Mouse (Mus musculus) erythroid progenitor cell, adult 5-6 weeks (primary cell): ENCODE measurements around the gene Clcn3. TPM values are rescaled to one million over a fixed set of nuclear protein-coding genes. Genes with fewer than 3 reads are reported as not detected.
"Not testable (repeated sequence)": the region's sequence is repeated elsewhere in the genome, so short reads cannot be mapped to it uniquely, and the experiment has no call there.

Experiments used
- ATAC-seq: replicated peaks from 2 replicates; pipeline ENCODE4 v1.8.0; 2016; ENCODE audit warnings: moderate number of reproducible peaks, mild to moderate bottlenecking, moderate TSS enrichment, inconsistent platforms; ENCODE audit not compliant: poor library complexity, low FRiP score, severe bottlenecking
- total RNA-seq, 2 experiments: library from RNA; stranded (forward) in 1 of 2; stranded (reverse) in 1 of 2; fragments of 150-400 nt in 1 of 2; fragments of 186-747, 209-891 nt in 1 of 2; gene quantifications; 2 replicates each; pipeline versions ENCODE4 v1.2.3 to v1.2.4; 2015 to 2017; ENCODE audit warnings: low replicate concordance in 2 of 2

The Clcn3 gene
- total RNA-seq (2015; ENCODE audit: low replicate concordance) (293 and 374 TPM in 2 replicates), total RNA-seq (2017; ENCODE audit: low replicate concordance) (484 and 559 TPM in 2 replicates)

DNA sequence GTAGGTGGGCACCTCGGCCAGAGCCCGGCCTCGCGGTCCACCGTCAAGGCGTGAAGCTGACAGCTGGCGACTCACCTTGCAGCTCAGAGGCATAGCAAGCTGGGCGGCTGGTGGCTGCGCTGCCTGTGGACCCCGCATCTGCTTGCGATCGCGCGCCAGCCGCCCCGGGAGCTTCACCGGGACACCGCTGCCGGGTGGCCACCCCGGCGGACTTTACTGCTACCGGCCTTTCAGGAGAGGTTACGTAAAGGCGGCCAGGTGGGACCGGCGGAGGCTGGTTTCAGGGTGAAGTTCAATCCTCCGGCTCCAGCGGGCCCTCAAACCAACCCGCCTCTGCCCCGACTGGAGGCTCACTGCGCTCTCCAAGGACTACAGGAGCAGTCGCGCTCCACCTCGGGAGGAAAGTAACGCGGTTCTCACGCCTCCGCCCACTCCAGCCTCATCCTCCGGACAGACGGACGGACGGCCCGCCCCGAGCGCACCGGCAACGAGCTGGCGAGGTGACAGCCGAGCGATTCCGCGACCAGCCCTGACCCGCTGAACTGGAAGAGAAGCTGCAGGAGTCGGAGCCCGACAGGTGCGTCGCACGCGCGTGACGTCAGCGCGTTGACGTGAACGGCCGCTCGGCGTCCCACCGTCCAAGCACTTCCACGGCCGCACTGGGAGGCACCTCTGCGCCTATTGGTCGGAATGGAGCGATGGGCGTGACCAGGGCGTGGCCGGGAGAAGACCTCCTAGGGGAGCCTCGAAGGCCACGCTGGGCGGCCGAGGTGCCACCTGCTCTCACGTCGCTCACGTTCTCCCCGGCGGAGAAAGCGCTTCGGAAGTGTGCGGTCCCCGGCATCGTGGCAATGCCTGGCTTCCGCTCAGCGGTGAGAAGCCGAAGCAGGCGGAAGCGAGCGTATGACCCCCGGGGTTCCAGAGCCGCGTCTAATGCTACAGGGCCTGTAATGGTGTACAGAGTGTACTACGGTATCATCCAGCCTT is at the start of gene Clcn3:
Gene Clcn3 (minus strand): TSS at position 600 of the 987 bp plus-strand sequence.
- ATAC-seq, result peak; percentile 94

DNA sequence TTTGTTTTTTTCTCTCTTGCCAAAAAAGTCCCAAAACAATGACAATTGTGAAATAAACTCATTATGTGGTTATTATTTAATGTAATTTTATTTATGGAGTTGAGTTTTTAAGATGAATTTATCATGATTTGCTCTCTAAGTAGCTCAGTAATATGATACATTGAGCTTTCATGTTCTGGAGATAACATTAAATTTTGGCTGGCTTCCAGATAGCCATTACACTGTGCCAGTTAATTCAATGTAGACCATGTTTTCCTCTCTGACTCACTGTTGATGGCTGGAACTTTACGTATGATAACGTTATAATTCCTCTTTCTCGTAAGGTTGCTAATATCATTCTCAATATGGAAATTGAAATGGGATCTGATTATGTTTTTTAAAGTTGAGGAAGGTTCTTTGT is 13.4 kb upstream of the Clcn3 start:
- no peak for ATAC-seq

DNA sequence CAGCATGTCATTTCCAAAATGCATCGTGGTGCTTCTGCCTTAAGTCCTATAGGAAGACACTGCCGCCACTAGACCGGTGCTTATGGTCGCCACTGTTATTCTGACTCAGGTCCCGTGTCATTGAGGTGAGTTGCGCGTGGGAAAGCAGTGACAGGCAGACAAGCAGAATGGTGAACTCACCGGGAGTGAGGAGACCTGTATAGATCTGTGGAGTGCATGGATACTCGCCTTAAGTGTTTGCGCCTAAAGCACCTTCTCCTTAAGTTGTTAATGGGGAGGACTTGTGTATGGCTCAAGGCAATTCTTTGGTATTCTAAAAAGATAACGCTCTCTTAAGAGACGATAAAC is 10.5 kb upstream of the Clcn3 start:
- ATAC-seq, result peak; percentile 56

DNA sequence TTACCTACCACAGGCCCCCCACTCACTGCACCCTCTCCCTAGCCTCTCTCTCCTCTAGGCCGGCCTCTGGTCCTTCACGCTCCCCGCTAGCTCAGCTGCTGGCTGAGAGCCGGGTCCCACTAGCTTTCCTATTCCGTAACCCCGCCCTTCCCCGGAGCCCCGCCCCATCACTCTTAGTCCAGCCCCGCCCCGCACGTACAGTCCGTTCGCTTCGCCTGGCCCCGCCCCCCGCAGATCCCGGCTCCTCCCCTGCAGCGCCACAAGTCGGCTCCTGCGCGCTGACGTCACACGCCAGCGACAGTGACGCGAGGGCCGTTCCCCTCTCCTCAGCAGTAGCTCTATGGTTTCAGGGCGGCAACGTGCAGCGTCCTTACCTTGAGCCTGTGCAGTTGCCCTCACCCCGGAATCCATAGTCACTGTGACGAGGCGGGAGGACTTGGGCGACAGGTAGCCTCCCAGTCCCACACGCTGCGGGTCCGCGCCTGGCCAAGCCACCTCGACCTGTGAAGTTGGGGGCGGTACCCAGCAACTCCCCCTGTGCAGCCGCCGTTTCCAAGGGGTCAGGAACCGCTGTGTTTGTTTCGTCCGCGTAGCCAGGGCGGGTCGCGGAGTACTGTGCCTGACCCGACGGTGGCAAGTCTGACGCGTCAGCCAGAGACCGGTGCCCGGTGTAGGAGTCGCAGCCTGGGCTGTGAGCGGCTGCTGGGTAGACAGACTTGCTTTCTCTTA is 10.0 kb upstream of the Clcn3 start, which contains the start of gene Nek1:
Gene Nek1 (plus strand): TSS at position 286 of the 729 bp plus-strand sequence.
- peak; percentile 91 for ATAC-seq

DNA sequence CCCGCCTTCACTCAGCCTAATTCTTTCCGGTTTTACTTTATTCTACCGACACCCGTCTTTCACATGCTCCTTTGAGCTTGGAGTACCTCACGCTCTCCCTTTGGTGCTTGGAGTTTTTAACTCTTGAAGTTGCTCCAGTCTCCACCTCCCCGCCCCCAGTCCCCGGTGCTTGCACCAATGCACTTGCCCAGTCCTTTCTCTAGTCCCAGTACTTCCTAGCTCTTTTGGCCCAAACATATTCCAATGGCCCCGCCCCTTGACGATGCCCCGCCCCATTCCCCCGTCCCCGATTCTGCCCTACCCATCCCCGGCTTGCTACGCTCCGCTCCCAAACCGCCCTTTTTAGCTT is 9.4 kb upstream of the Clcn3 start:
- peak; percentile 77 for ATAC-seq

DNA sequence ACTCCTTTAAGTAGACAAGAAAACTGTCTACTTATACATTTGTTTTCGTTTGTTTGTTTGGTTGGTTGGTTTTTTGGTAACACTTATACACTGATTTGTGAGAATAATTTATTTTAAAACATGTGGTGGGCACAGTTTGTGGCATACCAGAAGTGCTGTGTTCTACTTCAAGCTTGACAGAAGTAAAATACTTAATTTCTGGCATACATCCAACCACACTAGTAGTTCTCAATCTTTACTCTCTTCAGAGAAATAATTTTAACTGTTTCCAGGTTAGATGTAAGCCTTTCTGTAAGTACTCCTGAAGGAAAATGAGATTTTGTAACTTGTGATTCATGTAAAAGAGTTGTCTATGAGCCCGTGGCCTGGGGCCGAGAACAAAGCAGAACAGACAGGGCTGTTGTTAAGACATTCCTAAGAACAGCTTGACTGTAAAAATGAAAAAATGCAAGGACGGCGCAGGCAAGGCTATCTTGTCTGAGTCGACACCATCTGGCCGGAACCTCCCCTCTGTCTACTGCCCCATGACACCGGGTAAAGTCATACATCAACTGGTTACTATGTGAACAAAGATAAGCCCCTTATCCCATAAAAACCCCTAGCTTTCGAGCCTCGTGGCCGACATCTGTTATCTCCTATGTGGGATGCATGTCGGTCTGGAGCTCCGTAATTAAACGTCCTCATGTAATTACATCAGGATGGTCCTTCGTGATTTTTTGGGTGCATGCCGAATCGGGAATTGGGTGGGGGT is 1.3 kb upstream of the Clcn3 start:
- not testable (repeated sequence) for ATAC-seq

DNA sequence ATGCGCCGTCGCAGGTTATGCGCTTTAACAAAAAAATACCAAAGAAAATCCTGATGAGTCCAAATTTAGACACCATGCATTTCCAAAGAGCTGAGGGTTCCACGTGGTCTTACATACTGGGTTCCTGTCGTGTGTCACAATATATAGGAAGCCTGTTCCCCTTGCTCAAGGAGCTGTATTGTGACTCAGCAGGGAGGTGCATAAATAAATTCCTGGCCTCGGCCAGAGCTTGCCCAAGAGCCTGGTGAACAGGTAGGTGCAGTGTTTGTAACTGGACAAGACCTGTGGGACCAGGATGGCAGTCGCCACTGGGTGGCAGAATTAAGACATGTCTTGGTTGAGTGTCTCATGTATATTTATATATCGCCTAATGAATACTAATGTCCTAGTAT is 584 bp upstream of the Clcn3 start:
- ATAC-seq, result peak; percentile 75

DNA sequence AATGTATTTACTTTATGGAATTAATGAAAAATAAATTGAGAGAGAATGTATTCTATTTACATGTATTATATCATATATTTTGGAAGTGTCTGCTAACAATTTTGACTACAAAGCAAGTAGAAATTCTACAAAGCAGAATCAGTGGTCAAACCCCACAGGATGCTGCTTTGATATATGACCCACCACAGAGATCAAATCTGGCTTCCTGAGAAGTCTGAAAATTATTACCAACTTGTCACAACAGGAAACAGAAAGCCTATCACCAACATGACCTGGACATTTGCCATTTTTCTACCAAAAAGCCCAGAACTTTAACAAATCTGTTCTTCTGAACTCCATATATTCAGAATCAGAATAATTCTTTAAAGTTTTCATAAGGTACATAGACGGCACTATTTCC is 1.7 kb downstream of the Clcn3 start:
- ATAC-seq, result no peak

DNA sequence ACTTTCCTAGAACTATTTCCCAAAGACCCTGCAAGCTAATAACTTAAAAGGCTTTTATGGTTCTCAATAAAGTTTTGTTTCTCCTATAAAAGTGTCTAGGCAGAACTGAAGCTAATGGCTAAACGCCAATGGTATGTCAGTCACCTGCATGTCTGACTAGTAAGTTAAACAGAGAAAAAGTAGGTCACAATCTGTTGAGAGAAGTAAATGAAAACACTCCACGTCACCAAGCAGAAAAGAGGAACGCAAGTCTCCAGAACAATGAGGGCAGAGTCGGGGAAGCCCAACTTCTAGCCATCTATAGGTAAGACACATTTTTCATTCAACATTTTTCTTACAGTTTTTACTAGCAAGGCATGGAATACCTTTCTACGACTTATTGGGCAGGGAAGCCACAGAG is 4.6 kb downstream of the Clcn3 start:
- ATAC-seq, result no peak

DNA sequence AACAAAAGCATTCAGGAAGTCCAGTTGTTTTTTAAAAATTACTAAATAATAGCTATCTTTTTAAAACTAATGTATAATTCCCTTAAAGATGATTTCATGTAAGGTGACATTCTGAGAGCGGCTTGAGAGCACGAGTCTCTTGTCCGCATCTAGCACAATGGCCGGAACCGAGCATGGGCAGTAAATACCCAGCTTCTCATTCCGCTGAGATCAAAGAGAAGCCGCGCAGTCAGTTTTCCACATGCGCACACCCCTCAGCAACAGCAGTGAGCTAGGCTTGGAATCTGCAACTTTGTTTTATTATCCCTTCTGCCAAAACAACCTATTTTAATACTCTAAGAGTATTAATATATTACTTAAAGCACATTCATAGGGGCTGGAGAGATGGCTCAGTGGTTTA is 6.3 kb downstream of the Clcn3 start:
- no peak for ATAC-seq

DNA sequence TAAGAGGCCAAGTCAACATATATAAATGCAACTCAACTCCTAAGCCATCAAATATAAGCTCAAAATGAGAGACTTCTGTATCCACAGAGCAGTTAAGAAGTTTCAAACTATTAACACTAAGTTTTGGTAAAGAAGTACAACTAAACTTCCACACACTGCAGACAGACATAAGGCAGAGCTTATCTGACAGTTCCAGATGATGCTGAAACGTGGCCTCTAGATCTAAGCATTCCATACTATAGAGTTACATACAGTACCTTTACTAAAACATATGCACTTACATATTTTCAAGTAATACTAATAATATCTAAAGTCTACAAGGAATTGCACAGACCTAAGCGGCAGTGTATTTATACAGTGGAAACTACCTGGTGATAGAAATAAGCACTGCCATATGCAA is 8.3 kb downstream of the Clcn3 start:
- peak; percentile 88 for ATAC-seq

DNA sequence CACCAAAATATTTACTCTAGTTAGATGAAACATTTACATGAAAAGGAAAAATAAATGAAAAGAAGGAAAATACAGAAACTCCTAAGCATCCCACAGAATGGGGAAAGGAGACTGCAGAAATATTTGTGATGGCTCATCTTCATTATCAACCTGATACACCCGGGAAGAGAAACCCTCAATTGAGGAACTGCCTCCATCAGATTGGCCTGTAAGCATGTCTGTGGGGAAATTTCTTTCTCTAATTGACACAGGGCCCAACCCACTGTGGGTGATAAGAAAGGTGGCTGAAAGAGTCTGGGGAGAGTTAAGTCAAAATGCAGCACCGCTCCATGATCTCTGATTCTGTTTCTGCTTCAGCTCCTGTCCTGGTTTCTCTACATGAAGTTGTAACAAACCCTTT is 9.7 kb downstream of the Clcn3 start:
- ATAC-seq, result peak; percentile 75

DNA sequence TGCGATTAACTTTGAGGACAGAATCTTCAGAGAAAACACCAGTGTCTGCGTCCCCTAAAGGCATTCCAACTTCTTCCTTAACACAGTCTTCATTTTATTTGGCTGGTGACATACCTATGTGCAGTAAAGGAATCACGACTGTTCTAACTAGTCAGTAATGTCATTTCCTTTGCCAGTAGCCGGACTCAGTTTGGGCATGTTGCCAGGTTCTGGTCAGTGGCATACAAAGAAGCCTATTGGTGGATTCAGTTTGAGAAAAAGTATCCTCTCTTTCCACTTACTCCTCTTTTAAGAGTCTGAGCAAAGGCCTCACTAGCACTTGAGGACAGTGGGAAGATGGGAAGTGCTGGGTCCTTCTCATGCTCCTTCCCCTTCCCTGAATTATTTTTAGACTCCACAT is 11.3 kb downstream of the Clcn3 start:
- ATAC-seq, result no peak

DNA sequence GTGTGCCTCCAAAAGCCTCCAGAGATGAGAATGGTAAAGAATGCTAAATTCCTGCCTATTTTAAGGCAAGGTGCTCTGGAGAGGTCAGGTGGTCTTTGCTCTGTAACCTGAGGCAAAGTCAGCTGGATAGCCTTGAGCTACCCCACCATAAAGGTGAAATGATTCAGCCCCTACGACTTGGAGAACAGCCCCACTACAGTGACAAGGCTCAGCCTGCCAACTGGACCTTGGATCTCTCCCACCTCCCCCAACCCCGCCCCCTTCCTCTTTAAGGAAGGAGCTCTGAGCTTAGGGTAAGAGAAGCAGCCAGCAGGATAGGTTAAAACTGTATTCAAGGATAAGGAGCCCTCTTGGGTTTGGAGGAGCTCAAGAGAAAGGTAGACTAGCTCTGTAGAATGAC is 14.0 kb downstream of the Clcn3 start:
- peak; percentile 26; the same call in 1 of the 2 replicates for ATAC-seq

DNA sequence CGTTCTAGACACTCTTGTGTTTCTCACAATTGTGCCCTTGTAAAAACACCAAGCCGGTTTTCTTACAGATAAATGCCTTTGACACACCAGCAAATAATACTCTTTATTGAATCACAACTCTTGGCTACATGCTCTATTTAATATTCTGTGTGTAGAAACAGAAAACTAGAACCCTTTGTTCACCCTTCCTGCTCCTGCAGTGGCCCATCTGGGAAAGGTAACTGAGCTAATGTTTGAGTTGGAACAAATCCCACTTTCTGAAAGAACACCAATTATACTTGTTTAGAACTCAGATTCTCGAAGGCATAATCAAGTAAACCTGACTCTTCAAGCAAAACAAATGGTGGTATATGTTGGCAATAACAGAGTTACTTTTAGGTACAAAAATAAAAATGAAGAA is 17.4 kb downstream of the Clcn3 start:
- no peak for ATAC-seq

DNA sequence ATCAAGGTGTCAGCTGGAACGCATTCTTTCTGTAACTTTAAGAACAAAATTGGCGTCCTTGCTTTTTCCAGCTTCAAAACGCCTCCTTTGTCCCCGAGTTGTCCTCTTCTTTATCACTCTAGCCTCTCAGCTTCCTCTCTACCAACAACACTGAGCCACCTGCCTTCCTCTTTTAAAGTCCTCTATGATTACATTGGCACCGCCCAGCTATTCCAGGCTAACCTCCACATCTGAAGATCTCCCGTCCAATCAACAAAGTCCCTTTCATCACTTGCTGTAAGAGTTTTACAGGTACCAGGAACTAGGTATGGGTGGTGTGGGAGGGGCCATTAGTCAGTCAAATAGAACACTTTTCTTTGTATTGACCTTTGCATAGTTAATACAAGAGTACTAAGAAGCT is 17.8 kb downstream of the Clcn3 start:
- no peak for ATAC-seq

DNA sequence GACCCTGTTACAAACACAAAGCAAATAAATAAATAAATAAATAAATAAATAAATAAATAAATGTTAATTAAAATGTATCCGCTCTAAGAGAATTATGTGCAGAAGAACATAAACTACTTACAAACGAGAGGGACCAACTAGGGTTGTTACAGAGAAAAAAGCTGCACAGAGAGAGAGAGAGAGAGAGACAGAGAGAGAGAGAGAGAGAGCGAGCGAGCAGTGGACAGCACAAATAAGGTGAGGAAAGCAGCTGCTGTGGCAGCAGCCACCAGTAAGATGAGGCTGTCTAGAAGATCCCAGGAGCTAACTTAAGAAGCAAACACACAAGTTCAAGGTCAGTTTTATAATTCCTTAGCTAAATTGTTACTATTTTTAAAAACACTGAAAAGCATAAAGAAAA is 18.6 kb downstream of the Clcn3 start:
- no peak for ATAC-seq

DNA sequence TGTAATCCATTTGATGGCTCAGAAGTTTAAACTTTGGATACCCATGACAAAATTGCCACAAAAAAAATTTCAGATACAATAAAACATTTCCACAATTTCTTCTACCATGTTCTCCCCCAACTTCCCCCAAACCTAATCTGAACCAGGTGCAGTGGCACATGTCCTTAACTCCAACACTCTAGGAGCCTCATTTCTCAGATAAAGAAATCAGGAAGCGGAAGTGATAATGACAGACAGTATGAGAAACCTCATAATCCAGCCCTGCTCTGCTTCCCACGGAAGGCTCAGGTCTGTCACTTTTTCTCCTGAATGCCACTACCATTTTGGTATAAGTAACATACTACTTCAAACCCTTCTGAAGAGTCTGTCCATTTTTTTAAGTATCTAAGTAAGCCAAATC is 19.2 kb downstream of the Clcn3 start:
- no peak for ATAC-seq

DNA sequence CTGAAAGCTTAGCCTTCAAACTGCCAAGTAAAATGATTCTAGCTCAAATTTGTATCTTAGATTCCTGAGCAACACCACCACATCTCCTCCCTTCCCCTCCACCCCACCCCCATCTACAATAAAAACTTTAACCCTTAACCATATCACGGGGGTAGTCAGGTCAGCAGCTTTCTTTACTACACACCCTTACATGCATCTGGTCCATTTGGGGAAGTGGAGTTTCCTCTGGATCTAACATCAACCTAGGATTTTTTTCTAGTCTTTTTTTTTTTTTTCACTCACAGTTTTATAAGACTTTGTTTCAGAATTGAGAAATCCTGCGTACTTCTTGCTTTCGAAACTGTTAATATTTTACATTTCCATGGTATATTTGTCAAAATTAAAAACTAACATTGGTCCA is 20.3 kb downstream of the Clcn3 start:
- no peak for ATAC-seq

DNA sequence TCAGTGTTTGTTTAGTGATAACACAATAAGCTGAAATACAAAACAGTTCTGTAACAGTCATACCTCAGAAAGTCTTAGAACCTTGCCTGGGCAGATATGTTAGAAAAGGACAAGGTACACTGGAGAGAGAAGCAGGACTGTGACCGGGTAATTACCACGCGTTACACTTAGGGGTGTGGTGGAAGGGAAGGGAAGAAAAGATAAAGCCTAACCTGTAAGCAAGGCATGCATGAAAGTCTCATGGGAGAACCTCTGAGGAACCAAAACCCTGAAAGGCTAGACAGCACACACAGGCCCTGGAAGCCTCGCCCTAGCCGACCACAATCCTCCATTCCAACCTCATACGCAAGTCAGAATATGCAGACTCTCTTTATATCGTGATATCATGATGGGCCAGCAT is 26.3 kb downstream of the Clcn3 start:
- ATAC-seq, result peak; percentile 76
